Mouse (Mus musculus): ENCODE measurements around the gene Birc5. TPM values are rescaled to one million over a fixed set of nuclear protein-coding genes. Genes with fewer than 3 reads are reported as not detected.

Birc5 gene
- polyA plus RNA-seq, 1 experiment from 2014 or later: 91.7 TPM

DNA sequence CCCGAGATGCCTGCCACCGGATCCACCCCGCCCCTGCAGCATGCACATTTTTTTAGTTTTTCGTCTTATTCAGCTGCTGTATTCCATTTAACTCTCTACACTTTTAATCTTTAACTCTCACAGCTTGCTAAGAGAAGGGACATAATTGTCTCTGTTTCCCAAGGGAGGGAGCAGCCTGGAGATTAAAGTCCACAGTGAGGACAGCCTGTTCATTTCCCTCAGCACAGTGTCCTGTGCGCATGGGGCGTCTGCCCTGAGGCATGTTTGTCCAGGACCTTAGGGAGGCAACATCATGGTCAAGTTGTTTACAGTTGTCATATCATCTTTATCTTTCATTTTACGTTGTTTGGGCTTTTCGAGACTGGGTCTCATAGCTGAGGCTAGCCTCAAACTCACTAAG is 15.0 kb upstream of the Birc5 start:
- Histone ChIP-seq H3K27me3 (ENCODE audit: control insufficient read depth, insufficient read depth, low read length) (no peaks in the 10 kb centered on the region), H3K4me3 (ENCODE audit: low read depth, low read length) (no peak overlapping the region), H3K36me3 (ENCODE audit: control insufficient read depth, insufficient read depth, low read length) (no peaks in the 10 kb centered on the region), H3K27ac (replicated peaks) (no peak overlapping the region), H3K4me2 (replicated peaks; ENCODE audit: low read depth) (no peak overlapping the region), H3K9ac (ENCODE audit: low read length) (no peak overlapping the region), H3K4me1 (replicated peaks; ENCODE audit: control insufficient read depth, insufficient read depth) (peaks cover 4% of the 10 kb centered on the region), H3K9me3 (ENCODE audit: control insufficient read depth, low read length) (no peaks in the 10 kb centered on the region)
- WGBS: 81% methylated on average over 8 of the region's 8 CpGs
- DNase-seq (ENCODE audit: low spot score) (no peak), ATAC-seq (ENCODE audit: low FRiP score, low TSS enrichment) (no peak)
- TF ChIP-seq EP300 (optimal IDR thresholded peaks at IDR 0.05) (no peak), CTCF (IDR thresholded peaks at IDR 0.05; ENCODE audit: low read depth) (no peak)

DNA sequence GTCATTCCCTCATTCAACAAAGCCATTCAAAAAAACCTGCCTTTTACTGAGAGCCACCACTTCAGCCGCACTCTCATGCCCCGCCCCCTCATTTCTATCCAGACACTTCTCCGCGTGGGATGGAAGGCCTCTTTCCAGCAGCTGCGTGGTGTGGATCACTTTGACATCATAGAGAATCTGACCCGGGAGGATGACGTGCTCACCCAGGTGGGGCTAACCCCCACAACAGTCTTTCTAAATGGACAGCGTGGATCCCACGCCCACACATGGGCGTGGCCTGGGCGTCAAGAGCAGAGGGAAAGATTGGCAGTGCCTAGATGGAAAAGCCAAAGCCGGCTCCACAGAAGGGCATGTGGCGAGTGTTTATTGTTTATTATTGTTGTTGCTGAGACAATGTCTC is 12.7 kb upstream of the Birc5 start:
- Histone ChIP-seq H3K4me3 (ENCODE audit: low read depth, low read length) (no peak overlapping the region), H3K36me3 (ENCODE audit: control insufficient read depth, insufficient read depth, low read length) (no peaks in the 10 kb centered on the region), H3K9me3 (ENCODE audit: control insufficient read depth, low read length) (no peaks in the 10 kb centered on the region), H3K4me1 (replicated peaks; ENCODE audit: control insufficient read depth, insufficient read depth) (no peaks in the 10 kb centered on the region), H3K4me2 (replicated peaks; ENCODE audit: low read depth) (peak overlapping the region; percentile 6; the same call in 1 of the 2 replicates), H3K27ac (replicated peaks) (no peak overlapping the region), H3K9ac (ENCODE audit: low read length) (no peak overlapping the region), H3K27me3 (ENCODE audit: control insufficient read depth, insufficient read depth, low read length) (no peaks in the 10 kb centered on the region)
- ATAC-seq (ENCODE audit: low FRiP score, low TSS enrichment): no peak
- TF ChIP-seq EP300 (optimal IDR thresholded peaks at IDR 0.05) (no peak), CTCF (IDR thresholded peaks at IDR 0.05; ENCODE audit: low read depth) (no peak)
- peak; percentile 62 for DNase-seq (ENCODE audit: low spot score)
- 24% methylated on average over 13 of the region's 13 CpGs for WGBS

DNA sequence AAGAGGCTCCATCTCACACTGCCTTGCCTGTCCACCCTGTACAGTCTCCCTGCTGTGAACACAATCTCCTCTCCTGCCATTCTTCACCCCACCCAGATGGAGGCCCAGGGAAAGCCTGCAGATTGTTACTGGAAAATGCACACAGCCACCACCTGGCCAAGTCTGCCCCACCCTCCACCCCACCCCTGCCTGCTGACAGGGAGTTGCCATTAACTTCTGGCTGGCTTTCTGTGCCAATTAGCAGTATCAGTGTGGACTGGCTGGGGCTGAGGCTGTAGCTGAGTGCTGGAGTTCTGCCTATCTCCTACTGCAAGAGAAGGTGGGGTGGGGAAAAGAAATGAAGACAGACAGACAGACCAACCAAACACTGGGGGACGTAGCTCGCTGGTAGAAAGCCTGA is 10.5 kb upstream of the Birc5 start:
- DNase-seq (ENCODE audit: low spot score): peak; percentile 91
- peak overlapping the region; percentile 76 for H3K27ac ChIP-seq (replicated peaks)

DNA sequence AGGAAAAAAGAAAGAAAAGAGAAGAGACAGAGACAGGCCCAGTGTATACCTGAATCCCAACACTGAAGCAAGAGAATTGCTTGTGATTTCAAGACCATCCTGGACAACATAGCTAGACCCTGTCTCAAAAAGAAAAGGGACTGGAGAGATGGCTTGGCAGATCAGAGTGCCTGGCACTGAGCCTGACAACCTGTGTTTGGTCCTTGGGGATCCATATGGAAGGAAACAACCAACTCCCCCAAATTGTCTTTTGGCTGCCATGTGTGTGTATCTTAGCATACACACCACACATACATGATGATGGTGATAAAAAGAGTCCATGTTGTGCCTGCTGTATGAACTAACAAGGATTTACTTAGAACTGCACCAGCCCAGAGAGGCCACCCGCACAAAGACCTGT is 10.0 kb upstream of the Birc5 start:
- H3K36me3 ChIP-seq (ENCODE audit: control insufficient read depth, insufficient read depth, low read length): no peaks in the 10 kb centered on the region
- H3K4me1 ChIP-seq (replicated peaks; ENCODE audit: control insufficient read depth, insufficient read depth): no peaks in the 10 kb centered on the region
- H3K4me3 ChIP-seq (ENCODE audit: low read depth, low read length): no peak overlapping the region
- TF ChIP-seq CTCF (IDR thresholded peaks at IDR 0.05; ENCODE audit: low read depth): no peak
- no peak for TF ChIP-seq EP300 (optimal IDR thresholded peaks at IDR 0.05)
- peak overlapping the region; percentile 76 for H3K27ac ChIP-seq (replicated peaks)
- ATAC-seq (ENCODE audit: low FRiP score, low TSS enrichment): no peak
- no peaks in the 10 kb centered on the region for H3K27me3 ChIP-seq (ENCODE audit: control insufficient read depth, insufficient read depth, low read length)
- DNase-seq (ENCODE audit: low spot score): no peak
- H3K4me2 ChIP-seq (replicated peaks; ENCODE audit: low read depth): no peak overlapping the region
- H3K9me3 ChIP-seq (ENCODE audit: control insufficient read depth, low read length): no peaks in the 10 kb centered on the region
- WGBS: 71% methylated on average over 1 of the region's 1 CpGs
- no peak overlapping the region for H3K9ac ChIP-seq (ENCODE audit: low read length)

More for the DNA sequence above, 10.5 kb upstream of the Birc5 start:
- Histone ChIP-seq H3K27me3 (ENCODE audit: control insufficient read depth, insufficient read depth, low read length) (no peaks in the 10 kb centered on the region), H3K4me2 (replicated peaks; ENCODE audit: low read depth) (no peak overlapping the region), H3K9ac (ENCODE audit: low read length) (no peak overlapping the region), H3K4me3 (ENCODE audit: low read depth, low read length) (no peak overlapping the region), H3K9me3 (ENCODE audit: control insufficient read depth, low read length) (no peaks in the 10 kb centered on the region), H3K4me1 (replicated peaks; ENCODE audit: control insufficient read depth, insufficient read depth) (no peaks in the 10 kb centered on the region), H3K36me3 (ENCODE audit: control insufficient read depth, insufficient read depth, low read length) (no peaks in the 10 kb centered on the region)
- 32% methylated on average over 2 of the region's 2 CpGs for WGBS
- TF ChIP-seq CTCF (IDR thresholded peaks at IDR 0.05; ENCODE audit: low read depth) (no peak), EP300 (optimal IDR thresholded peaks at IDR 0.05) (no peak)
- ATAC-seq (ENCODE audit: low FRiP score, low TSS enrichment): peak; percentile 81

DNA sequence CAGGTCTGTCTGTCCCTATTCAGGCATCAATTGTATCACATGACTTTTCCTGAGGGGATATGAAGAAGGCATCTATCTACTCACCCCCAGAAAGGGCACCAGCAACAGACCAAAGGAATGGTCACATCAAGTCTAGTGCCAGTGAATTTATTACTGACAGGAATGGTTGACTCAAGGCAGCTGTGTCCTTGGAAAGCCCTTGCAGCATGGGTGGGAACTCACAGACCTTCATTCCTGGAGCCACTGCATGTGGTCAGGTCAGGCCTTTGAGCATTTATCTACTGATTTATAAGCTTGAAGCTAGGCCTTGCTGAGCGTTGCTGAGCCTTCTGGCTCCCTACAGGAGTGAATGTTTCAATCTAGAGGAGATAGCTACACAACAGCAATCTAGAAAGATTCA is 8.1 kb upstream of the Birc5 start:
- no peak for ATAC-seq (ENCODE audit: low FRiP score, low TSS enrichment)

DNA sequence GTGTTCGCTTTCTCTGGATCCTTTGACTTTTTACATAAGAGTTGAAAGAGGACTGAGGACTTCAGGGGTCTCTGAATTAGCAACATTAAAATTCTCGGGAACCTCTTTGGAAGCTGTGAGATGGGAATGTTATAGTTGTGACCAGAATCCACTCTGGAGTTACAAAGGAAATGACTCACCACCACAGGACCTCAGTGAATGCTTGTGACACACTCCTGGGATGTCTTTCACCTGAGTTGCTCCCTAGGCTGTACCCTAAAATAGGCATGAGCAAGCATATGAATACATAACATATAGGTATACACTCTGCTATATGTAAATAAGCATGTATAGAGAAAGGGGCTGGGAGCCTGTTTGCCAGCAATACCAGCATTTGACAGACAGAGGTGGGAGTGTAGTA is 5.6 kb upstream of the Birc5 start:
- TF ChIP-seq CTCF (IDR thresholded peaks at IDR 0.05; ENCODE audit: low read depth): no peak
- TF ChIP-seq EP300 (optimal IDR thresholded peaks at IDR 0.05): no peak
- DNase-seq (ENCODE audit: low spot score) (no peak), ATAC-seq (ENCODE audit: low FRiP score, low TSS enrichment) (no peak)
- WGBS: 84% methylated on average over 2 of the region's 2 CpGs
- Histone ChIP-seq H3K27me3 (ENCODE audit: control insufficient read depth, insufficient read depth, low read length) (no peaks in the 10 kb centered on the region), H3K36me3 (ENCODE audit: control insufficient read depth, insufficient read depth, low read length) (no peaks in the 10 kb centered on the region), H3K27ac (replicated peaks) (no peak overlapping the region), H3K9ac (ENCODE audit: low read length) (no peak overlapping the region), H3K4me1 (replicated peaks; ENCODE audit: control insufficient read depth, insufficient read depth) (peaks cover 5% of the 10 kb centered on the region; the same call in 1 of the 2 replicates), H3K9me3 (ENCODE audit: control insufficient read depth, low read length) (no peaks in the 10 kb centered on the region), H3K4me3 (ENCODE audit: low read depth, low read length) (no peak overlapping the region), H3K4me2 (replicated peaks; ENCODE audit: low read depth) (no peak overlapping the region)

More for the DNA sequence above, 8.1 kb upstream of the Birc5 start:
- H3K9me3 ChIP-seq (ENCODE audit: control insufficient read depth, low read length): no peaks in the 10 kb centered on the region
- H3K9ac ChIP-seq (ENCODE audit: low read length): no peak overlapping the region
- no peak overlapping the region for H3K4me3 ChIP-seq (ENCODE audit: low read depth, low read length)
- no peak overlapping the region for H3K4me2 ChIP-seq (replicated peaks; ENCODE audit: low read depth)
- no peak overlapping the region for H3K27ac ChIP-seq (replicated peaks)
- no peaks in the 10 kb centered on the region for H3K36me3 ChIP-seq (ENCODE audit: control insufficient read depth, insufficient read depth, low read length)
- H3K27me3 ChIP-seq (ENCODE audit: control insufficient read depth, insufficient read depth, low read length): no peaks in the 10 kb centered on the region
- DNase-seq (ENCODE audit: low spot score): no peak
- no peak for TF ChIP-seq EP300 (optimal IDR thresholded peaks at IDR 0.05)
- no peak for TF ChIP-seq CTCF (IDR thresholded peaks at IDR 0.05; ENCODE audit: low read depth)
- no peaks in the 10 kb centered on the region for H3K4me1 ChIP-seq (replicated peaks; ENCODE audit: control insufficient read depth, insufficient read depth)
- WGBS: 50% methylated on average over 1 of the region's 1 CpGs

Measured in stomach, postnatal 0 days (tissue).